Mouse (Mus musculus): ENCODE measurements around the gene Pepd.

- TF ChIP-seq POLR2A (IDR thresholded peaks at IDR 0.05; ENCODE audit: insufficient read depth, low read depth, low read length) (no peak), CTCF (IDR thresholded peaks at IDR 0.05) (no peak), EP300 (IDR thresholded peaks at IDR 0.05; ENCODE audit: insufficient read depth, low read depth, low read length) (no peak)
These were observed 141.0 kb downstream of the Pepd start for GRCm38 (mm10) chr7:35053161-35053560.

Measured in heart, adult 2 months (tissue).